Mouse (Mus musculus): Measurements from ENCODE around the gene Olfr1016. TPM values are rescaled to one million over a fixed set of nuclear protein-coding genes. Genes with fewer than 3 reads are reported as not detected.

The Olfr1016 gene
- not detected in 2 replicates for polyA plus RNA-seq (2012; rRNA removed)

GRCm38 (mm10) chr2:85802444-85802843 lies at the start of gene Olfr1016:
Gene Olfr1016, minus strand, starts transcription at chr2:85802544.

GRCm38 (mm10) chr2:85846730-85847129 lies 44.4 kb upstream of the Olfr1016 start, which contains the start of gene Olfr1020:
Gene Olfr1020, plus strand, starts transcription at chr2:85847030.

GRCm38 (mm10) chr2:85845383-85845782 lies 43.0 kb upstream of the Olfr1016 start, which contains the start of gene Olfr1019:
Gene Olfr1019, minus strand, starts transcription at chr2:85845483.

DNA sequence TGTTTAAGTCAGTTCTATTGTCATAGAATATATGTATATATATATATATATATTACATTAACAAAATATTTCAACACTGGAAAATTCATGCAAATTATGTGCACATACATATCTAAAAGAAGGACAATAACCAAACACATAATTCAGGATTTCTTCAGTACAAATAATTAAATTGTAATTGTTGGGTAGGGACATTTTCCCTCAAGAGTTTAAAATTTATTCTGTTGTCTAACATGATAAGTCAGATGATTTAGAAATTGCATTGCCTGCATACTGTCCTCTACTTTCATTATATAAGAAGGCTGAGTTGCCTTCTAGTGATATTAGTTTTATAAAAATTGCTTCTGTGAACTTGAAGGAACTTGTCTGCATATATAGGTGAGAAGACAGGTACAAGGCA lies 15.8 kb upstream of the Olfr1016 start, which contains the start of gene Olfr1018:
TSS of gene Olfr1018 (plus strand) at position 301 of the 400 bp plus-strand sequence.

DNA sequence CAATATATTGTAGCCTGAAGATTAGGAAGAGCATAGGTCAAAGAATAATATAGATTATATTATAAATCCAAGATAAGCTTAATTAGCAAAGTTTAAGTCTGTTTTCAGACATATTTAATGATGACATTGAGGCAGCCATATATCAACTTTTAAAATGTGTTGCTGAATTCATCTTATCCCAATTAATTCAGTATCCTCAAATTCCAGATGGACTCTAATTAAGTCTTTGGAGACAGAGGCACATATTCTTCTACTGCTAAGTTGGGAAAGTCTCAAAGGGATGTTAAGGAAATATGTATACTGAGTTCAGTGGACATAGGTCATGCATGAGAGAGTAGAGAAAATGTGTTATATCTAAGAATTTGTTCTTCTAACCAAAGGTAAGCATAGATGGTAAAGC lies 20.6 kb downstream of the Olfr1016 start, which contains the start of gene Olfr1015:
TSS of gene Olfr1015 (plus strand) at position 301 of the 400 bp plus-strand sequence.

GRCm38 (mm10) chr2:85772413-85772812 lies 29.9 kb downstream of the Olfr1016 start, which contains the start of gene Olfr1014:
Gene Olfr1014, plus strand, starts transcription at chr2:85772713.

DNA sequence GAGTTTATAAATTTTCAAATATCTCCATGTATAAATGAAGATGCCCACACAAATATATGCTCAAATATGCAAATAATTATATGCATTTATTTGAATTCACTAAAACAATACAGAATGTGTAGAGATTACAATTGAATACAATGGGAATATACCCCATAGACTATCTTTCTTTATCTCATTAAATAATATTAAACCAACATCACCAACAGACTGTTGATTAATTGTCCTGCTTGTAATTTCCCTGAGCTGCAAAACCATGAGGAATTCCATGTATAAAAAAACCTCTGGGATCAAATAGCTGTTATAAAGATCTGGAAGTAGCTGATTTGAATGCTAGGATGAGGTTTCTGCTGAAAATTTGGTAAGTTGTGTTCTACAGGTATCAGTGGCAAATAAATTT lies 35.5 kb downstream of the Olfr1016 start, which contains the start of gene Olfr1013:
TSS of gene Olfr1013 (plus strand) at position 301 of the 400 bp plus-strand sequence.

DNA sequence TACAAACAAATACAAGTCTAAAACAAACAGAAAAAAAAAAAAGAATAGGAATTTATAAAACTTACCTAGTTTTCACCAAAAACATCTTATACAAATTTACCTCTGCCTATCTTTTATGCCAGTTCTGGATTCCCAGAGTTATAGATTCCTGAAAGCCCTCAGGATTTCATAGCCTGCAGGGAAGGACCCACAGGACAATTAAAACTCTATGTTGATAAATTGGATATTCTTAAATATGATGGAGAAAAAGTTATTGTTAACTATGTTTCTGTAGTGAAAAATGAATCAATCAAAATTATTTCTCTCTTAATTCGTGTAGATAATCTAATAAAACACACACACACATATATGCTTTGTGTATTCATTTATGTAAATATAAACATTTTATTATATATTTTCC lies 39.7 kb downstream of the Olfr1016 start, which contains the start of gene Olfr1012:
TSS of gene Olfr1012 (minus strand) at position 101 of the 400 bp plus-strand sequence.

Other genes with a start within 250 kb of the Olfr1016 start
- not detected in 2 replicates for gene Olfr996, start 223.3 kb downstream of the Olfr1016 start, polyA plus RNA-seq (2012; rRNA removed)
- not detected in 2 replicates for gene Olfr998, start 213.6 kb downstream of the Olfr1016 start, polyA plus RNA-seq (2012; rRNA removed)
- not detected in 2 replicates for gene Olfr1000, start 190.6 kb downstream of the Olfr1016 start, polyA plus RNA-seq (2012; rRNA removed)
- gene Olfr1002, start 151.8 kb downstream of the Olfr1016 start, polyA plus RNA-seq (2012; rRNA removed): not detected in 2 replicates
- not detected in 2 replicates for gene Olfr154, start 138.1 kb downstream of the Olfr1016 start, polyA plus RNA-seq (2012; rRNA removed)
- gene Olfr1006, start 123.8 kb downstream of the Olfr1016 start, polyA plus RNA-seq (2012; rRNA removed): not detected in 2 replicates
- gene Olfr1008, start 113.1 kb downstream of the Olfr1016 start, polyA plus RNA-seq (2012; rRNA removed): not detected in 2 replicates
- not detected in 2 replicates for gene Olfr1009, start 87.1 kb downstream of the Olfr1016 start, polyA plus RNA-seq (2012; rRNA removed)
- not detected in 2 replicates for gene Olfr1012, start 39.8 kb downstream of the Olfr1016 start, polyA plus RNA-seq (2012; rRNA removed)
- not detected in 2 replicates for gene Olfr1013, start 35.4 kb downstream of the Olfr1016 start, polyA plus RNA-seq (2012; rRNA removed)
- gene Olfr1014, start 29.8 kb downstream of the Olfr1016 start, polyA plus RNA-seq (2012; rRNA removed): not detected in 2 replicates
- not detected in 2 replicates for gene Olfr1015, start 20.5 kb downstream of the Olfr1016 start, polyA plus RNA-seq (2012; rRNA removed)
- gene Olfr1018, start 15.9 kb upstream of the Olfr1016 start, polyA plus RNA-seq (2012; rRNA removed): not detected in 2 replicates
- not detected in 2 replicates for gene Olfr1019, start 42.9 kb upstream of the Olfr1016 start, polyA plus RNA-seq (2012; rRNA removed)
- gene Olfr1020, start 44.5 kb upstream of the Olfr1016 start, polyA plus RNA-seq (2012; rRNA removed): not detected in 2 replicates
- not detected in 2 replicates for gene Olfr1022, start 66.0 kb upstream of the Olfr1016 start, polyA plus RNA-seq (2012; rRNA removed)
- gene Olfr1023, start 83.1 kb upstream of the Olfr1016 start, polyA plus RNA-seq (2012; rRNA removed): not detected in 2 replicates
- gene Olfr1024, start 102.5 kb upstream of the Olfr1016 start, polyA plus RNA-seq (2012; rRNA removed): not detected in 2 replicates
- gene Olfr1025-ps1, start 112.6 kb upstream of the Olfr1016 start, polyA plus RNA-seq (2012; rRNA removed): not detected in 2 replicates
- gene Olfr1026, start 119.0 kb upstream of the Olfr1016 start, polyA plus RNA-seq (2012; rRNA removed): not detected in 2 replicates
- not detected in 2 replicates for gene Olfr1028, start 147.9 kb upstream of the Olfr1016 start, polyA plus RNA-seq (2012; rRNA removed)
- not detected in 2 replicates for gene Olfr1029, start 171.4 kb upstream of the Olfr1016 start, polyA plus RNA-seq (2012; rRNA removed)
- gene Olfr1030, start 176.7 kb upstream of the Olfr1016 start, polyA plus RNA-seq (2012; rRNA removed): not detected in 2 replicates
- gene Olfr1031, start 187.8 kb upstream of the Olfr1016 start, polyA plus RNA-seq (2012; rRNA removed): not detected in 2 replicates
- gene Olfr1032, start 203.0 kb upstream of the Olfr1016 start, polyA plus RNA-seq (2012; rRNA removed): not detected in 2 replicates
- 0.34 and 0.35 TPM in 2 replicates for gene Olfr1033, start 218.1 kb upstream of the Olfr1016 start, polyA plus RNA-seq (2012; rRNA removed)
- gene Olfr1034, start 243.3 kb upstream of the Olfr1016 start, polyA plus RNA-seq (2012; rRNA removed): 0.03 and 0.04 TPM in 2 replicates

Measured in central nervous system, embryonic 18 days (tissue).